Mouse (Mus musculus) hindbrain, postnatal 0 days (tissue): ENCODE data around the gene Lactb. TPM values are rescaled to one million over a fixed set of nuclear protein-coding genes. Genes with fewer than 3 reads are reported as not detected.

ENCODE experiments used
- ATAC-seq: fragments of 200-750 bp; cut with Nextera tagmentation; 2 replicates; pipeline ENCODE4 v1.8.0; 2017; ENCODE audit warnings: mild to moderate bottlenecking, moderate TSS enrichment, moderate library complexity
- DNase-seq: peaks from one replicate; pipeline ENCODE4 v3.0.0-alpha.2; 2015; ENCODE audit warnings: low spot score
- H3K27ac ChIP-seq: fragments of 300-500 bp; sonication (generic); 2 replicates; pipeline ENCODE4 v1.5.1; 2014; ENCODE audit warnings: mild to moderate bottlenecking
- H3K27me3 ChIP-seq: fragments of 300-500 bp; sonication (generic); 2 replicates; pipeline ENCODE4 v1.6.1; 2014; ENCODE audit warnings: low read length, mixed read lengths; ENCODE audit not compliant: insufficient read depth
- H3K36me3 ChIP-seq: fragments of 300-500 bp; sonication (generic); 2 replicates; pipeline ENCODE4 v1.6.1; 2014; ENCODE audit warnings: low read length, mixed read lengths; ENCODE audit not compliant: insufficient read depth
- H3K4me1 ChIP-seq: fragments of 300-500 bp; sonication (generic); 2 replicates; pipeline ENCODE4 v1.6.1; 2014; ENCODE audit warnings: antibody characterized with exemption, low read length, mixed read lengths; ENCODE audit not compliant: insufficient read depth
- H3K4me2 ChIP-seq: fragments of 300-500 bp; sonication (generic); 2 replicates; pipeline ENCODE4 v1.6.1; 2014; ENCODE audit warnings: low read depth, mild to moderate bottlenecking, low read length, moderate library complexity, mixed read lengths
- H3K4me3 ChIP-seq: fragments of 300-500 bp; sonication (generic); 2 replicates; pipeline ENCODE4 v1.5.1; 2014; ENCODE audit warnings: low read length
- H3K9ac ChIP-seq: fragments of 300-500 bp; sonication (generic); replicated peaks from 2 replicates; pipeline ENCODE4 v1.6.1; 2014; ENCODE audit warnings: mild to moderate bottlenecking, low read length, moderate library complexity, mixed read lengths
- H3K9me3 ChIP-seq: fragments of 300-500 bp; sonication (generic); 2 replicates; pipeline ENCODE4 v1.6.1; 2016; ENCODE audit warnings: low read length, mixed read lengths
- CTCF ChIP-seq: IDR thresholded peaks from 2 replicates; pipeline ENCODE4 v1.5.1; 2016; ENCODE audit warnings: antibody characterized with exemption, control low read depth, low read depth
- whole genome bisulfite sequencing: fragments of 180-500 bp; shearing (Covaris S2); extraction: QIAGEN DNeasy Blood & Tissue Kit; methylation state at CpG from one replicate; pipeline ENCODE4 v1.1.7; 2014; 5-methylcytosine and 5-hydroxymethylcytosine counted together
- polyA plus RNA-seq: library from polyadenylated mRNA; unstranded; fragments of >200 nt; fragmentation: Nextera tagmentation; extraction: Ambion mirVana; gene quantifications from 2 replicates; pipeline ENCODE4 v1.2.1, GENCODE M21; 2015
- total RNA-seq: library from RNA; depleted of rRNA; stranded (reverse); fragments of >200 nt; gene quantifications from 2 replicates; pipeline ENCODE4 v1.2.3, GENCODE M21; 2014

Lactb gene
- total and polyA plus RNA-seq, 2 experiments from 2014 or later: 12.8 to 13.1 TPM

DNA sequence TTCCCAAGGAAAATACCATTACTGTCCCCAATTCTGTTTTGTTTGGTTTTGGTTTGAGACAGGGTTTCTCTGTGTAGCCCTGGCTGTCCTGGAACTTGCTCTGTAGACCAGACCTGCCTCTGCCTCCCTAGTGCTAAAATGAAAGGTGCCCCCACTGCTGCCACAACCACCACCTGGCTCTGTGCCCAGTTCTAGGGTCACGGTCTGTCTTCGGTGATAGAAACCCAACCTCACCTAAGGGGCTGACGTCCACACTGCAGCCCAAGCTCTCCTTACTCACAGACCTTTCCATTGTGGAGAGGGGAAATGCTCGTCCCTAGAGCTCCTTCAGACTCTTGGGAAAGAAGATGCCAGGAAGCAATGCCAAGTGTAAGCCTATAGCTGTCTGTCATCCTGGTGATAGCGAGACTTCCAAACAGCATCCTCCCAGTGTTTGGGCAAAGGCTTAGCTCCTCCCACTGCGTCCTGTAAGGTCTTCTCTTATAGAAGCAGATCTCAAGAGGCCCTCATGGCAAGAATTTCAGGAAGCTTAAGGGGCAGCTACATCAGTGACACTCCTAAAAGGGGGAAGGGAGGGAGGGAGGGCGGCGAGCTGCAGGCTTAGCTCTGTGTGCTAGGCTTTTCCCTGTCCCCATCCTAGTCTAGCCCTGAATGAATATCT is 16.6 kb upstream of the Lactb start:
- Histone ChIP-seq H3K9me3 (no peaks in the 10 kb centered on the region), H3K36me3 (no peaks in the 10 kb centered on the region), H3K27me3 (no peaks in the 10 kb centered on the region), H3K4me2 (no peak overlapping the region), H3K27ac (no peak overlapping the region), H3K4me3 (no peak overlapping the region), H3K9ac (no peak overlapping the region), H3K4me1 (no peaks in the 10 kb centered on the region)
- WGBS: 71% methylated on average over 8 of the region's 8 CpGs
- DNase-seq (no peak), ATAC-seq (no peak)
- TF ChIP-seq CTCF: no peak

DNA sequence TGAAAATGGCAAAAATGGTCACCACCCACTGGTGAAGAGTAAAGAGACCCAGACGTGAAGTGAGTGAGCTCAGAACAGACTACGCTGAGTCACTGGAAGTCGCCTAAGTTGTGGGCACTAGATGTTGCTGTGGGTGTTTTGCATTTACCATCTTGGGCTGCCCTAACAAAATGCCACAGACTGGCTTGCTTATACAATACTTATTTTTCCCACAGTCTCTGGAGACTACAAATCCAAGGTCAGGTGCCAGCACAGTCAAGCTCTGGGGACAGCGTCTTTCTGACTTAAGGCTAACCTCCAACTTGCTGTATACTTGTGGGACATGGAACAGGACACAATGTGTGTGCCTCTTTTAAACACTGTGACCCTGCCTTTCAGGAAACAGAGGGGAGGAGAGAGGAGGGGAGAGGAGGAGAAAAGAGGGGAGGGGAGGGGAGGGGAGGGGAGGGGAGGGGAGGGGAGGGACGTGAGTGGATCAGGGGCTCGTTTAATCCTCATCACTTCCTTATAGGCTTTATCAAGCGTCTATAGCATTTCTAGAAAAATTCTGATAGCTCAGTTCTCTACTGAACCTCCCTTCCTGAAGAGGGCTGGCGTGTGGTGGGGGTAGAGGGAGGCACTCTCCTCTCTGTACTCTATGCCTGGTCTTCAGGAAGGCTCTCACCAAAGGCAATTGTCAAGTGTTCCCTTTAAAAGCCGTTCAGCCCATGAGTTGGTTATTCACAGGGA is 15.9 kb upstream of the Lactb start:
- no peaks in the 10 kb centered on the region for H3K4me1 ChIP-seq
- no peaks in the 10 kb centered on the region for H3K9me3 ChIP-seq
- no peak overlapping the region for H3K4me3 ChIP-seq
- no peak overlapping the region for H3K4me2 ChIP-seq
- no peaks in the 10 kb centered on the region for H3K36me3 ChIP-seq
- WGBS: 67% methylated on average over 9 of the region's 9 CpGs
- DNase-seq (no peak), ATAC-seq (no peak)
- H3K27me3 ChIP-seq: no peaks in the 10 kb centered on the region
- no peak overlapping the region for H3K9ac ChIP-seq
- no peak overlapping the region for H3K27ac ChIP-seq
- TF ChIP-seq CTCF: no peak

DNA sequence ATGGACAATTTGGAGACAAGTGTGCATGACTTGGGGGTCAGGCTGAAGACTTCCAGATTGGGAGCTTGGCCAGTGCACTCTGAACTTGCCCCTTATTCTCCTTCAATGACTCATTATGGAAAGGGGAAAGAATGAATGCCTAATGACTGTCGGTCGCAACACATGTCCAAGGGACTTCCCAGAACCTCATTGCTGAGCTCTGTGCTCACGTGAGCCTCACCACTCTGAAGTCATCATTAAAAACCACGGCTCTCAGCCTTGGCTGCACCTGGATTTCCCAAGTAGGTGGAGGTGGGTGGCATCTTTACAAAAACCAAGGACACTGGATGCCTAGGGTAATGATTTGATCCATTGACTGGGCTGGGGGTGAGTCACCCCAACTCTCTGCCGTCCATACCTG is 14.8 kb upstream of the Lactb start:
- WGBS: 93% methylated on average over 5 of the region's 5 CpGs
- H3K9ac ChIP-seq: no peak overlapping the region
- DNase-seq (no peak), ATAC-seq (no peak)
- H3K36me3 ChIP-seq: no peaks in the 10 kb centered on the region
- H3K27ac ChIP-seq: no peak overlapping the region
- no peaks in the 10 kb centered on the region for H3K9me3 ChIP-seq
- H3K4me2 ChIP-seq: no peak overlapping the region
- TF ChIP-seq CTCF: no peak
- H3K27me3 ChIP-seq: no peaks in the 10 kb centered on the region
- H3K4me3 ChIP-seq: no peak overlapping the region
- no peaks in the 10 kb centered on the region for H3K4me1 ChIP-seq

DNA sequence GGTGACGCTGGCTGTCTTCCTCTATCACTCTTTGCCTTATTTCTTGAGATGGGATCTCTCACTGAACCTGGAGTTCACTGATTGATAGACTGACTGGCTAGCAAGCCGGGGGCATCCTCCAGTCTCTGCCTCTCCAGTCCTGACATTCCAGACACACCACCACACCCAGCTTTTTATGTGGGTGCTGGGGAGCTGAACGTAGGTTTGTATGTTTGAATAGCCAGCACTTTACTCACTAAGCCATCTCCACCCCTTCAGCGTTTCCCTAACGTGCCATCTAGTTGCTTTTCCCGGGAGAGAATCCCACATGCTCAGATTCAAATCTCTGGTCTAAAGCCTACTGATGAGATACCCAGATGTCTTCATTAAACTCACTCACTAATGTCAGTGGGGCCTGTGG is 14.3 kb upstream of the Lactb start:
- Histone ChIP-seq H3K9ac (no peak overlapping the region), H3K4me2 (no peak overlapping the region), H3K36me3 (no peaks in the 10 kb centered on the region), H3K4me1 (no peaks in the 10 kb centered on the region), H3K27ac (no peak overlapping the region), H3K4me3 (no peak overlapping the region), H3K9me3 (no peaks in the 10 kb centered on the region), H3K27me3 (no peaks in the 10 kb centered on the region)
- no peak for DNase-seq
- no peak for TF ChIP-seq CTCF
- no peak for ATAC-seq
- 69% methylated on average over 6 of the region's 6 CpGs for WGBS

DNA sequence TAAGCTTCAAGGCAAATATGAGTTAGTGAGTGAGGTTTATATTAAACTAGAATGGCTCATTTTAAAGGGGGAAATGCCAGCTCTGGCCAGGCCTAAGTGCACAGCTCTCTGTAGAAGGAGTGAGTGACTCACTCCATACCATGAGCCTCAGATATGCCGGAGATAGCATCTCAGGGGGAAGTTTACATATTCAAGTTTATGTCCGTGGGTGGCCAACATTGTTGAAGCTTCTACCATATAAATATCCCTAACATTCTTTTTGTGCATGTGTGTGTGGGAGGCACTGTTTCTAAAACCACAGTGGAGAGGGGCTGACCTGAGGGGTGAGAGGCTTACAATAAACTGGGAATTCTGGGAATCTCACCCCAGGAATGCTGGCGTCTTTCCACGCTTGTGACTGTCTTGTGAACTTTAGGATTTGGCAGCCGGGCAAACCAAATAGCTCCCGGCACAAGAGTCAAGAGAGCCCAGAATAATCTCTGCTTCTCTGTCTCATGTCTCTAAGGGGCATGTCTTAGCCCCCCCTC is 13.7 kb upstream of the Lactb start:
- Histone ChIP-seq H3K9ac (no peak overlapping the region), H3K4me2 (no peak overlapping the region), H3K4me3 (no peak overlapping the region), H3K36me3 (no peaks in the 10 kb centered on the region), H3K9me3 (no peaks in the 10 kb centered on the region), H3K27ac (no peak overlapping the region), H3K27me3 (no peaks in the 10 kb centered on the region), H3K4me1 (no peaks in the 10 kb centered on the region)
- DNase-seq: peak; percentile 12
- 25% methylated on average over 6 of the region's 6 CpGs for WGBS
- no peak for ATAC-seq
- no peak for TF ChIP-seq CTCF

DNA sequence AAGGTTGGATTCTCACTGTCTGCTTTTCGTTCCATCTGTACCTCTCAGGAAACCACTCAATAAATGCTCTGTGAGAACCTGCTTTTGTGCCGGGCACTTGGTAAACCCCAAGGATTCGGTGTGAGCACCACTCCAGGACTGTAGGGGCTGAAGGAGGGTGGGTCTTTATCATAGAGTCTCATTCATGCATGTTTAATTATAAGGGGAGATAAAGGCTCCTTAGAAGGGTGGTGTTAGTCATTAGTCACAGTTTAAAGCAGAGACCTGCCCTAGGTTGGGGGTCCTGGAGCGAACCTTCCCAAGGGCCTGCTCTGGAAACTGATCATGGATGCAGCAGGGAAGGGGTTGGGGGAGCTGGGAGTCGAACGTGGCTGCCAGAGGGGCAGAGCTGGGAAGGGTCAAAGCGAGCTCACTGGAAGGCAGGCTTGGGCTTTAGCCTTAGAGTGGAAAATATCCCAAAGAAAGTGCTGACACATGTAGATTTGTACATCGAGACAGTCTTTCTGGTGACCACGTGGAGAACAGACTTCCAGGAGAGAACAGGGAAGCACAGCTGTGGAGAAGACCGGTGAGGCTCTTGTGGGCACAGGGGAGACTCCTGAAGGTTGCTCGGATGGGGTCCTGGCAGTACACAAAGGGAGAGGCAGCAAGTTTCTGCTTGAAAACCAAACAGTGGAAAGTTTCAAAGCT is 13.1 kb upstream of the Lactb start:
- Histone ChIP-seq H3K9me3 (no peaks in the 10 kb centered on the region), H3K4me1 (no peaks in the 10 kb centered on the region), H3K36me3 (no peaks in the 10 kb centered on the region), H3K27me3 (no peaks in the 10 kb centered on the region), H3K9ac (no peak overlapping the region), H3K4me2 (no peak overlapping the region), H3K27ac (no peak overlapping the region), H3K4me3 (no peak overlapping the region)
- 60% methylated on average over 11 of the region's 11 CpGs for WGBS
- ATAC-seq (no peak), DNase-seq (no peak)
- TF ChIP-seq CTCF: no peak
